Mouse (Mus musculus): Measurements from ENCODE around the gene Dlk1. TPM values are rescaled to one million over a fixed set of nuclear protein-coding genes. Genes with fewer than 3 reads are reported as not detected.

Dlk1 gene
- total RNA-seq (2021) = under 1 TPM in 1 of 2 experiments, not detected in 1; 0.90 TPM
- long read RNA-seq, experiment 1 = 0 reads
- long read RNA-seq, experiment 2, partial matches to known transcripts = 0 of 1 reads
- long read RNA-seq, experiment 2, other reads (novel, unspliced or antisense) = 0 of 1 reads

- no peak for DNase-seq
Measured at GRCm38 (mm10) chr12:109452592-109452991, at the start of gene Dlk1. Gene Dlk1 (plus strand): TSS chr12:109452823.

- no peak for DNase-seq
Measured at GRCm38 (mm10) chr12:109402943-109403342, 49.7 kb upstream of the Dlk1 start.

GRCm38 (mm10) chr12:109403752-109404151 lies 48.9 kb upstream of the Dlk1 start:
- no peak for DNase-seq

- no peak for DNase-seq
Measured at GRCm38 (mm10) chr12:109406018-109406417, 46.6 kb upstream of the Dlk1 start.

- DNase-seq = no peak
Measured at GRCm38 (mm10) chr12:109410723-109411122, 41.9 kb upstream of the Dlk1 start.

- DNase-seq = no peak
Measured at GRCm38 (mm10) chr12:109411172-109412070, 41.2 kb upstream of the Dlk1 start.

GRCm38 (mm10) chr12:109412071-109412440 lies 40.6 kb upstream of the Dlk1 start:
- DNase-seq = no peak

- peak in 1 of 2 experiments; percentile 10 for DNase-seq
Measured at GRCm38 (mm10) chr12:109412675-109413074, 39.9 kb upstream of the Dlk1 start.

GRCm38 (mm10) chr12:109413321-109413720 lies 39.3 kb upstream of the Dlk1 start:
- DNase-seq = peak in 1 of 2 experiments; percentile 16

- DNase-seq = no peak
Measured at GRCm38 (mm10) chr12:109416681-109417080, 35.9 kb upstream of the Dlk1 start.

- no peak for DNase-seq
Measured at GRCm38 (mm10) chr12:109417476-109418201, 35.0 kb upstream of the Dlk1 start.

GRCm38 (mm10) chr12:109420006-109420405 lies 32.6 kb upstream of the Dlk1 start:
- DNase-seq = no peak

- no peak for DNase-seq
Measured at GRCm38 (mm10) chr12:109423163-109423562, 29.5 kb upstream of the Dlk1 start.

GRCm38 (mm10) chr12:109423716-109424429 lies 28.8 kb upstream of the Dlk1 start:
- DNase-seq = no peak

GRCm38 (mm10) chr12:109424753-109425332 lies 27.8 kb upstream of the Dlk1 start:
- DNase-seq = no peak

GRCm38 (mm10) chr12:109425982-109426381 lies 26.6 kb upstream of the Dlk1 start:
- DNase-seq = no peak

- DNase-seq = no peak
Measured at GRCm38 (mm10) chr12:109432475-109433130, 20.0 kb upstream of the Dlk1 start.

- DNase-seq = peak in 1 of 2 experiments; percentile 26
Measured at GRCm38 (mm10) chr12:109436367-109436807, 16.2 kb upstream of the Dlk1 start.

- no peak for DNase-seq
Measured at GRCm38 (mm10) chr12:109436852-109437251, 15.8 kb upstream of the Dlk1 start.

- peak; percentile 65 to 85 for DNase-seq
Measured at GRCm38 (mm10) chr12:109437559-109438350, 14.9 kb upstream of the Dlk1 start.
